Mouse (Mus musculus) liver, postnatal 0 days (tissue): ENCODE results near the gene Snapin.

Source experiments
- CTCF ChIP-seq: sonication (generic); IDR thresholded peaks from 2 replicates; pipeline ENCODE4 v1.5.1; 2016; ENCODE audit warnings: antibody characterized with exemption, low read depth
- EP300 ChIP-seq: IDR thresholded peaks from 2 replicates; pipeline ENCODE4 v1.6.1; 2016; ENCODE audit warnings: antibody characterized with exemption, low read depth, mild to moderate bottlenecking

DNA sequence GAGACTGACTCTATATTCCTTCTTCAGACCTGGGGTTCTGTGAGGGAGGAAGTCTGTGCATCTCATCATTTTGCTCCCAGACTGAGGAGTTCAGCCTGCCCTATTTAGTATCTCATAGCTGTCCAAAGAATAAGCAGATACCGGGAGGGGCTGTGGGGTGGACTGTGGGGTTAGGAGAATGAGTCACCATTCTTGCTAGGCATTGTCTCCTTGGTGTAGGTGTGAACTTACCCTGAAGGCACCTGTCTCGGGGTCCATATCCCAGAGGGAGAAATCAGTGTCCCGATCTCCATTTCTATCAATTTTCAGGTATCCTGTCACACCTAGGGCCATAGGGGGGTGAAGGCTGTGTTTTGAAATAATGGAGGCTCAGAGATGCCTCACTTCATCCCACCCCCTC lies 28.9 kb downstream of the Snapin start:
- TF ChIP-seq CTCF (no peak), EP300 (no peak)
